15 mouse cellular contexts compared by ENCODE assay signal in the genomic region with DNA sequence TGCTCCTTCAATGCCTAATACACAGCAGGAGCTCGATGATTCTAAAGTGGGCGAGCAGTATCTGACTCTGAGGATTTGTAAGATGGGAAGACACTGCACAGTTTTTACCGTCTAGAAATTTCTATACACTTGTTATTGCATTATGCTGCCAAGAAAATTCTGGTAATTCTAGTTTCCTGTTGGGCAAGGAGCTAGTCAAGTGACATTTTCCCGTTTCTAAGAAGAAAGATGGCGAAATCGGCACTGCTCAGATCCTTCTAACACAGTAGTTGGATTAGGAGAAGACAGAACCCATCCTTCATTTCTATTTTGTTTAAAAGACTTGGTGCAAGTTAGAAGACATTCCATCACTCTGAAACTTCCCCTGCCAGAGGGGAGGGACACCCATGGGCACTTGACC. TPM values are rescaled to one million over a fixed set of nuclear protein-coding genes. Genes with fewer than 3 reads are reported as not detected.
"Had no signal": no experiment of that assay in that cellular context is flagged by ENCODE, and none has a peak within 500 bp of the region (broad histone marks: within the 10 kb centered on the region; RNA-seq: fewer than 3 reads in every experiment).

No protein-coding gene starts in this region.

- H3K9ac ChIP-seq: liver, embryonic 14.5 days; lung, embryonic 14.5 days had no signal

- DNase-seq: kidney, adult 18-20 months; kidney, adult 9 months; kidney, postnatal 25 days; layer of hippocampus, adult 9-11 months; lung, embryonic 14.5 days; lung, postnatal 10 days; midbrain, embryonic 14.5 days; thymus, adult 18-20 months; thymus, postnatal 36 days had no signal

- H3K27ac ChIP-seq: kidney, postnatal 0 days; layer of hippocampus, adult 2 months; liver, embryonic 14.5 days had no signal

- H3K4me3 ChIP-seq: layer of hippocampus, adult 2 months had no signal

- ATAC-seq: intestine, embryonic 16.5 days had no signal

- H3K4me2 ChIP-seq: lung, embryonic 14.5 days; midbrain, embryonic 11.5 days had no signal

RNA-seq across cellular contexts. Expression of a gene that starts 56.4 kb away (rescaled TPM):
- total RNA-seq: megakaryocyte-erythroid progenitor cell, adult 5-6 weeks had no signal
